Mouse (Mus musculus) kidney, adult 2 months (tissue): ENCODE results near the gene Rpl18.

Experiments used
- CTCF ChIP-seq: fragments of 200-500 bp; conservative IDR thresholded peaks from 2 replicates; pipeline ENCODE4 v1.5.1; 2011; ENCODE audit warnings: low read depth, mild to moderate bottlenecking, control low read depth, low read length, moderate library complexity, mixed read lengths; ENCODE audit not compliant: insufficient read depth, insufficient read length
- POLR2A ChIP-seq: fragments of 200-500 bp; IDR thresholded peaks from one replicate; pipeline ENCODE4 v1.6.1; 2011; ENCODE audit warnings: low read depth, low read length, control low read depth

DNA sequence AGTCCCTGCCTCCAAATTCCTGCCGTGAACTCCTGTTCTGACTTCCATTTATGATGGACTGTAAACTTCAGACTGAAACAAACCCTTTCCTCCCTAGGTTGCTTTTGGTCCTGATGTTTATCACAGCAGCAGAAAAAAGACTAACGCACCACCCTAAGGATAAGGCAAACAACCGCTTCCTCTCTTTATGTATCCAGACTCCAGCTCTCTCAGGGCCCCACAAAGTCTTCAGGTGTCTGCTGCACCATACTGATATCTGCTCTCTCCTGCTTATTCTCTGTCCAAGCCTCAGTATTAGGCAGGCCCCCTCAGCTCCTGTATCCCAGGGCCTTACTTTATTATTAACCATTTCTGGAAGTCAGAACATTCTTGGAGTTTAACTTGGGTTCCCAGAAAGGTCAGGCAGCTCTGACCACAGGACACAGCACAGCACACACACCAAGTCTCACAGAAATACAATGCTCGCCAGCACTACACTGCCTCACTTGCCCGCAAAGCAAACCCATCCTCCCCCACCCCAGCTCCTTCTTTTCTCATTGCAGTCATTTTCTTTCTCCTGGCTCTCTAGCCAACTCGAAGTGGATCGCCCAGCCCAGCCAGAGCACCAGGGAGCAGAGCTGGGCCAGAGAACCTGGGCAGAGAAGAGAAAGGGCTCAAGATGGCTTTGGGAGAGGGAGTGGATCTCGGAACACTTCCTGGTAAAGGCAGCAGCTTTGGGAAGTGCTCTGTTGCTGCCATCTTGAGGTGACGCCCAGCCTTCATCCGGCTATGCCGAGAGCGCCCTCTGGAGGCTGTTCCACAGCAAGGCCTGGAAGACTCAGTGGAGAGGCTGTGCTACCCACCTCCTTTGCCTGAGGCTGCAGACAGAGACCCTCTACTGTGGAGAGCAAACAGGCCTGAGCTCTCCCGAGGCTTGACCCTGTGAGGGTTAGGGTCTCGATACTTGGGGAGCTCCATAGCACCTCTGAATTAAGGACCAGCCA, 32.8 kb upstream of the Rpl18 start:
- TF ChIP-seq CTCF = peak; percentile 98; the same call in 1 of the 2 replicates
- no peak for TF ChIP-seq POLR2A
